Mouse (Mus musculus): ENCODE results near the gene Gm2696.

DNA sequence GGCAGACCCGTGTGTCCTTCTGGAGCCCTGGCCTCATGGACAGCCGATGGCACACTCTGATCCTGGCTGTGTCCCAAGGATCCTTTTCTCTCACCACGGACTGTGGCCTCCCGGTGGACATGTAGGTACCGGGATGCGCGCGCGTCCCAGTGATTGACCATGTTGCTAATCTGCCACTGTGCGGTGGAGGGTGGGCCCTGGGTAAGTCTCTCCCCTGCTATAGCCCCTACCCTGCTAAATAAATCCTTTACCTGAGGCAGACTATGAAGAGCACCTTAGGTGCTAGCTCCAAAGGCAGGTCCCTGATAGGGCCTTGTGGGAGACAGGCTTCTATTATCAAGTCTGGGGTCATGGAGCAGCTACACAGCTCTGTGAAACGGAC is 50.3 kb downstream of the Gm2696 start:
- no peak for TF ChIP-seq CTCF (IDR thresholded peaks at IDR 0.05; ENCODE audit: extremely low read depth, insufficient read depth, low read length)
- TF ChIP-seq POLR2A (IDR thresholded peaks at IDR 0.05; ENCODE audit: extremely low read depth, insufficient read depth, low read length) = no peak
